Mouse (Mus musculus): Measurements from ENCODE around the gene Olfr1051. TPM values are rescaled to one million over a fixed set of nuclear protein-coding genes. Genes with fewer than 3 reads are reported as not detected.
"Not testable (repeated sequence)": the region's sequence is repeated elsewhere in the genome, so short reads cannot be mapped to it uniquely, and the experiment has no call there.

The Olfr1051 gene
- not detected in 2 replicates for polyA plus RNA-seq (2015; fragmentation: Nextera tagmentation; extraction: Ambion mirVana)

GRCm38 (mm10) chr2:86278988-86279387, at the start of gene Olfr1051:
Gene Olfr1051, minus strand, starts transcription at chr2:86279088.
- not testable (repeated sequence) for H3K27ac ChIP-seq; H3K4me1 ChIP-seq (replicated peaks); H3K4me3 ChIP-seq (replicated peaks); ATAC-seq (ENCODE audit: low read depth); H3K27me3 ChIP-seq; H3K9ac ChIP-seq; DNase-seq; H3K4me2 ChIP-seq; H3K36me3 ChIP-seq; H3K9me3 ChIP-seq (replicated peaks)

GRCm38 (mm10) chr2:86315184-86315583, 36.3 kb upstream of the Olfr1051 start, which contains the start of gene Olfr1053:
Gene Olfr1053, minus strand, starts transcription at chr2:86315284.
- 45% methylated on average over 3 of the region's 3 CpGs for WGBS (ENCODE audit: insufficient replicate concordance)
- Histone ChIP-seq H3K4me3 (replicated peaks) (no peak within 1 kb of the TSS), H3K27ac (no peak within 1 kb of the TSS), H3K4me1 (replicated peaks) (no peaks in the 10 kb centered on the region), H3K27me3 (no peaks in the 10 kb centered on the region), H3K4me2 (no peak within 1 kb of the TSS), H3K9me3 (replicated peaks) (no peaks in the 10 kb centered on the region), H3K9ac (no peak within 1 kb of the TSS), H3K36me3 (no peaks in the 10 kb centered on the region)
- no peak for DNase-seq
- ATAC-seq (ENCODE audit: low read depth), result no peak

- no peak within 1 kb of the TSS for H3K4me3 ChIP-seq (replicated peaks)
Observed at GRCm38 (mm10) chr2:86292155-86292554, 13.3 kb upstream of the Olfr1051 start, which contains the start of gene Olfr1052. Gene Olfr1052, plus strand, starts transcription at chr2:86292455.

GRCm38 (mm10) chr2:86258228-86258627, 20.7 kb downstream of the Olfr1051 start, which contains the start of gene Olfr1049:
Gene Olfr1049, minus strand, starts transcription at chr2:86258328.
- not testable (repeated sequence) for ATAC-seq (ENCODE audit: low read depth); H3K9ac ChIP-seq; H3K27me3 ChIP-seq; H3K4me3 ChIP-seq (replicated peaks); H3K9me3 ChIP-seq (replicated peaks); H3K4me2 ChIP-seq; H3K27ac ChIP-seq; H3K36me3 ChIP-seq; H3K4me1 ChIP-seq (replicated peaks); DNase-seq

More at GRCm38 (mm10) chr2:86292155-86292554, 13.3 kb upstream of the Olfr1051 start, which contains the start of gene Olfr1052:
- no peak within 1 kb of the TSS for H3K27ac ChIP-seq
- ATAC-seq (ENCODE audit: low read depth) (no peak), DNase-seq (no peak)
- no peaks in the 10 kb centered on the region for H3K4me1 ChIP-seq (replicated peaks)
- H3K36me3 ChIP-seq, result no peaks in the 10 kb centered on the region
- H3K27me3 ChIP-seq, result no peaks in the 10 kb centered on the region
- no peaks in the 10 kb centered on the region for H3K9me3 ChIP-seq (replicated peaks)
- H3K9ac ChIP-seq, result no peak within 1 kb of the TSS
- H3K4me2 ChIP-seq, result no peak within 1 kb of the TSS

- no peak for DNase-seq
- H3K27me3 ChIP-seq, result no peaks in the 10 kb centered on the region
- no peak within 1 kb of the TSS for H3K4me2 ChIP-seq
- H3K9ac ChIP-seq, result no peak within 1 kb of the TSS
- H3K27ac ChIP-seq, result no peak within 1 kb of the TSS
- no peaks in the 10 kb centered on the region for H3K4me1 ChIP-seq (replicated peaks)
- no peaks in the 10 kb centered on the region for H3K9me3 ChIP-seq (replicated peaks)
- H3K36me3 ChIP-seq, result no peaks in the 10 kb centered on the region
- no peak for ATAC-seq (ENCODE audit: low read depth)
- H3K4me3 ChIP-seq (replicated peaks), result no peak within 1 kb of the TSS
Observed at GRCm38 (mm10) chr2:86240189-86240588, 38.7 kb downstream of the Olfr1051 start, which contains the start of gene Olfr1048. Gene Olfr1048, minus strand, starts transcription at chr2:86240289.

- no peaks in the 10 kb centered on the region for H3K9me3 ChIP-seq (replicated peaks)
- H3K4me3 ChIP-seq (replicated peaks), result no peak within 1 kb of the TSS
- no peak within 1 kb of the TSS for H3K27ac ChIP-seq
- H3K4me1 ChIP-seq (replicated peaks), result no peaks in the 10 kb centered on the region
- no peak for ATAC-seq (ENCODE audit: low read depth)
- no peaks in the 10 kb centered on the region for H3K36me3 ChIP-seq
- no peak within 1 kb of the TSS for H3K9ac ChIP-seq
- no peak for DNase-seq
- WGBS (ENCODE audit: insufficient replicate concordance), result 69% methylated on average over 1 of the region's 1 CpGs
- H3K4me2 ChIP-seq, result no peak within 1 kb of the TSS
- no peaks in the 10 kb centered on the region for H3K27me3 ChIP-seq
Observed at GRCm38 (mm10) chr2:86231301-86231700, 47.6 kb downstream of the Olfr1051 start, which contains the start of gene Olfr1047. Gene Olfr1047, minus strand, starts transcription at chr2:86231401.

Other genes with a start within 250 kb of the Olfr1051 start
- not detected in 2 replicates for gene Olfr1034, start 233.2 kb downstream of the Olfr1051 start, polyA plus RNA-seq (2015; fragmentation: Nextera tagmentation; extraction: Ambion mirVana)
- not detected in 2 replicates for gene Olfr1036, start 205.1 kb downstream of the Olfr1051 start, polyA plus RNA-seq (2015; fragmentation: Nextera tagmentation; extraction: Ambion mirVana)
- not detected in 2 replicates for gene Olfr1037, start 191.7 kb downstream of the Olfr1051 start, polyA plus RNA-seq (2015; fragmentation: Nextera tagmentation; extraction: Ambion mirVana)
- not detected in 2 replicates for gene Olfr1039, start 143.2 kb downstream of the Olfr1051 start, polyA plus RNA-seq (2015; fragmentation: Nextera tagmentation; extraction: Ambion mirVana)
- gene Olfr1040, start 132.4 kb downstream of the Olfr1051 start, polyA plus RNA-seq (2015; fragmentation: Nextera tagmentation; extraction: Ambion mirVana), result not detected in 2 replicates
- gene Olfr1042, start 117.2 kb downstream of the Olfr1051 start, polyA plus RNA-seq (2015; fragmentation: Nextera tagmentation; extraction: Ambion mirVana), result not detected in 2 replicates
- gene Olfr1043, start 111.6 kb downstream of the Olfr1051 start, polyA plus RNA-seq (2015; fragmentation: Nextera tagmentation; extraction: Ambion mirVana), result not detected in 2 replicates
- gene Olfr1044, start 101.3 kb downstream of the Olfr1051 start, polyA plus RNA-seq (2015; fragmentation: Nextera tagmentation; extraction: Ambion mirVana), result not detected in 2 replicates
- not detected in 2 replicates for gene Olfr52, start 93.4 kb downstream of the Olfr1051 start, polyA plus RNA-seq (2015; fragmentation: Nextera tagmentation; extraction: Ambion mirVana)
- not detected in 2 replicates for gene Olfr1045, start 76.1 kb downstream of the Olfr1051 start, polyA plus RNA-seq (2015; fragmentation: Nextera tagmentation; extraction: Ambion mirVana)
- gene Olfr1046, start 59.8 kb downstream of the Olfr1051 start, polyA plus RNA-seq (2015; fragmentation: Nextera tagmentation; extraction: Ambion mirVana), result not detected in 2 replicates
- not detected in 2 replicates for gene Olfr1047, start 47.7 kb downstream of the Olfr1051 start, polyA plus RNA-seq (2015; fragmentation: Nextera tagmentation; extraction: Ambion mirVana)
- gene Olfr1048, start 38.8 kb downstream of the Olfr1051 start, polyA plus RNA-seq (2015; fragmentation: Nextera tagmentation; extraction: Ambion mirVana), result not detected in 2 replicates
- gene Olfr1049, start 20.8 kb downstream of the Olfr1051 start, polyA plus RNA-seq (2015; fragmentation: Nextera tagmentation; extraction: Ambion mirVana), result not detected in 2 replicates
- gene Olfr1052, start 13.4 kb upstream of the Olfr1051 start, polyA plus RNA-seq (2015; fragmentation: Nextera tagmentation; extraction: Ambion mirVana), result not detected in 2 replicates
- not detected in 2 replicates for gene Olfr1053, start 36.2 kb upstream of the Olfr1051 start, polyA plus RNA-seq (2015; fragmentation: Nextera tagmentation; extraction: Ambion mirVana)
- not detected in 2 replicates for gene Olfr1054, start 56.3 kb upstream of the Olfr1051 start, polyA plus RNA-seq (2015; fragmentation: Nextera tagmentation; extraction: Ambion mirVana)
- gene Olfr1055, start 71.2 kb upstream of the Olfr1051 start, polyA plus RNA-seq (2015; fragmentation: Nextera tagmentation; extraction: Ambion mirVana), result not detected in 2 replicates
- not detected in 2 replicates for gene Olfr1056, start 83.4 kb upstream of the Olfr1051 start, polyA plus RNA-seq (2015; fragmentation: Nextera tagmentation; extraction: Ambion mirVana)
- not detected in 2 replicates for gene Olfr1057, start 99.3 kb upstream of the Olfr1051 start, polyA plus RNA-seq (2015; fragmentation: Nextera tagmentation; extraction: Ambion mirVana)
- gene Olfr1058, start 109.5 kb upstream of the Olfr1051 start, polyA plus RNA-seq (2015; fragmentation: Nextera tagmentation; extraction: Ambion mirVana), result not detected in 2 replicates
- not detected in 2 replicates for gene Olfr1061, start 135.0 kb upstream of the Olfr1051 start, polyA plus RNA-seq (2015; fragmentation: Nextera tagmentation; extraction: Ambion mirVana)
- gene Olfr1062, start 147.7 kb upstream of the Olfr1051 start, polyA plus RNA-seq (2015; fragmentation: Nextera tagmentation; extraction: Ambion mirVana), result not detected in 2 replicates
- not detected in 2 replicates for gene Olfr1065, start 171.5 kb upstream of the Olfr1051 start, polyA plus RNA-seq (2015; fragmentation: Nextera tagmentation; extraction: Ambion mirVana)
- not detected in 2 replicates for gene Olfr1066, start 177.2 kb upstream of the Olfr1051 start, polyA plus RNA-seq (2015; fragmentation: Nextera tagmentation; extraction: Ambion mirVana)
- gene Olfr228, start 208.3 kb upstream of the Olfr1051 start, polyA plus RNA-seq (2015; fragmentation: Nextera tagmentation; extraction: Ambion mirVana), result not detected in 2 replicates
- gene Olfr1076, start 229.4 kb upstream of the Olfr1051 start, polyA plus RNA-seq (2015; fragmentation: Nextera tagmentation; extraction: Ambion mirVana), result not detected in 2 replicates

Data from liver, embryonic 13.5 days (tissue).